Mouse (Mus musculus) fibroblast of lung, adult 2 months (primary cell): ENCODE data around the gene Srgap1.
A peak's percentile ranks its signal among the peaks of the same experiment; 100 is the strongest.

Experiments
- DNase-seq: peaks from one replicate; pipeline ENCODE4 v3.0.0-alpha.2; 2011; ENCODE audit warnings: low read depth

Gene Srgap1

GRCm38 (mm10) chr10:121764469-121765173 is 282.5 kb downstream of the Srgap1 start:
- DNase-seq = no peak

DNA sequence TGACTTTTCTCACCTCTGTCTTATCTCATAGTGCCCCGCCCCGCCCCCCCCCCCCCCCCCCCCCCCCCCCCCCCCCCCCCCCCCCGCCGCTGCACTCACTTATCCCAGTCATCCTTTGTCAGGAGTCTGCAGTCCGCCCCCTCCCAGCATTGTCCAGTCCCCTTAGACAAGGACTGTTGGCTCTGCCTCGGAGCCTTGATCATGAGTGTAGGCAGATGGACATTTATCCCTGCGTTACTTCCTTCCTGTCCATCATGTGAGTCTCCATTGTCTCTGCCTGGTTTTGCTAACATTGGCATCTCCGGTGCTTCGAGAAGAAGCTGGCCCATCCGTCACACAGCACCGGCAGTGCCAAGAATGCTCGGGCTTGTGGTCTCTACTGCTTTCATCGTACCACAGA is 283.9 kb downstream of the Srgap1 start:
- DNase-seq = no peak

DNA sequence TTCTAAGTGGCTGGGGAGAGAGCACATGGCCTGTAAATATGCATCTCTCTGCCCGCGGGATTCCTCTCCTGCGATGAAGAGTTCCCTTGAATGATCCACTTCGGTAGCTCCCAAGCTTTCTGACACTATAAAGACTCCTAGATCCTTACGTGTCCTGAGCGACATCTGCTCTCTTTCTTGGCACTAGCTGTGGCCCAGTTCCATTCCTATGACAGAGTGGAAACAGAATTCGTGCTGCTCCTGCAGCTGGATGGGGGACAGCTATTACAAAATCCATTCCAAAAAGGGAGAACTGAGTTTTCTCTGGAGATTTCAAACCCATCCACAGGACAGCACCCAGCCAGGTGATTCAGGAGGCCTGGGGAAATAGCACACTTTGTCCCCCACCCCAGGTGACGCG is 285.0 kb downstream of the Srgap1 start:
- DNase-seq = no peak

GRCm38 (mm10) chr10:121759095-121759494 is 288.0 kb downstream of the Srgap1 start:
- no peak for DNase-seq

GRCm38 (mm10) chr10:121756677-121757076 is 290.4 kb downstream of the Srgap1 start:
- DNase-seq = no peak

GRCm38 (mm10) chr10:121755822-121756221 is 291.3 kb downstream of the Srgap1 start:
- DNase-seq = no peak

DNA sequence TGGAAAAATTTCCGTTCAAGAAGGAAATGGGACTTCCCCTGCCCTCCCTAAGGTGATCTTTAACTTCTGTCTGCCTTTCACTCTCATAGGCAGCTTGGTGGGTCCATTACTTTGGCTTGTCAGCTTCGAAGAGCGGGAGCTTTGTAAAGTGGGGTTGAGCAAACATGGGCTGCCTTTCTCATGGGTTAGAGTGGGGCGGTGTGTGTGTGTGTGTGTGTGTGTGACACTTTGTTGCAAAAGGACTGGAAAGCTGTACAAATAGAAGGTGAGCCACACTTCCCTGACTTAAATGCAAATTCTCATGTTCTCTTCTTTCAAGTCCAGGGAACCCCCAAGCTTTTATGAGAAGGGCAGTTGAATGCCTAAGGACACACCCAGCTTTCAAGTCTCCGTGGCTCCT is 292.9 kb downstream of the Srgap1 start:
- no peak for DNase-seq

DNA sequence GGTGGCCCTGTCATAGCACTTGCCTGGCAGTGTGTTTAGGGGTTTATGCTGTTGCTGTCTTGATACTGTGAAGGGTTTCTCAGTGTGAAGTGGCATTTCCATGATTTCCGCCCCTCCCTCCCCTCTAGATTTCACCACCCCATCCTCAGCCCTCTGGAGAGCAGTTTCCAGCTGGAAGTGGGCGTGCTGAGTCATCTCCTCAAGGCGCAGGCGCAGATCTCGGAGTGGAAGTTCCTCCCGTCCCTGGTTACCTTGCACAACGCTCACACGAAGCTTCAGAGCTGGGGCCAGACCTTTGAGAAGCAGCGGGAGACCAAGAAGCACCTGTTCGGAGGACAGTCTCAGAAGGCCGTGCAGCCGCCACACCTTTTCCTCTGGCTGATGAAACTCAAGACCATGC is 296.9 kb downstream of the Srgap1 start:
- DNase-seq = no peak

DNA sequence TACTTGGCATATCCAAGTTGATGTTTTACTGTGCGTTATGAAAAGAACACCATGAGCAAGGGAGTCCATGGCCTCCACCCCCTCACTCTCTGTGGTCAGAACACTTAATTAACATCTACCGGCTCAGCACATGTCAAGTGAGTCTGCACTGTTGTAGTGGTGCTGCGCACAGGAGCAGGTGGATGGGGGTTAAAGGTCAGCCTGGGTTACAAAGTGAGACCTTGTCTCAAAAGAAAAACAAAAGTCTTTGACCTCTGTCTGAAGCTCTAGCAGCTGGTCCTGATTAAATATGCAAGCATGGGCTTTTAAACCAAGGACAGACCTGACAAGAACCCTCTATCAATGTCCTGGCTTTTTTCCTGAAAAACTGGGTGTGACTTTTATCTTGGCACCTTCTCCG is 304.8 kb downstream of the Srgap1 start:
- no peak for DNase-seq

GRCm38 (mm10) chr10:121739548-121740505 is 307.3 kb downstream of the Srgap1 start, which contains the start of gene BC048403:
Gene BC048403, plus strand, starts transcription at chr10:121739937.
- peak; percentile 46 for DNase-seq

GRCm38 (mm10) chr10:121737256-121737655 is 309.9 kb downstream of the Srgap1 start:
- DNase-seq = no peak

- DNase-seq = no peak
Measured at GRCm38 (mm10) chr10:121732542-121732941, 314.6 kb downstream of the Srgap1 start.

DNA sequence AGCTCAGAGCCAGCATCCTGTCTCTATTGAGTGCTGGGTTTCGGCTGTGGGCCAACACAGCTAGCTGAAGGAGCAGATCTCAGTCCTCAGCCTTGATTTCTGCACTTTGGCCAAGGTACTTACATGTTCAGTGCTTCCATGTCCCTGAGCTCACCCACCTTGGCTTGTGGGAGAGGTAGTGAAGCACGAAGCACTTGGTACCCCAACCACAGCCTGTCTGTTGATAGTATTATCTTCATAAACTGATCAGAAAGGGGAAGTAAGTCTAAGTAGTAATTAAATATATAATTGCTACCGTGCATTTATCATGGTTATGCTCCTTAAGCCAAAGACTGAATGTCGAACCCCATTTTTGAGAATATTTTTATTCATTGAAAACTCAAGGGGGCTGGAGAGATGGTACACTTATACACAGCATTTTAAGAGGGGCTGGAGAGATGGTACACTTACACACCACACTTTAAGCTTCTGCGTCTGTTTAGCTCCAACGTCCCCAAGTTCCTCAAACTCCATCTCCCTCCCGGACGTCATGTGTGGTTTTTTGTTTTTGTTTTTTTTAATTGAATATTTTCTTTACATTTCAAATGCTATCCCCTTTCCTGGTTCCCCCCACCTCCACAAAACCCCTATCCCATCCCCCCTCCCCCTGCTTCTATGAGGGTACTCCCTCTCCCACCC is 315.9 kb downstream of the Srgap1 start:
- DNase-seq = no peak
